Mouse (Mus musculus): ENCODE measurements around the gene Fam151b.
A peak's percentile ranks its signal among the peaks of the same experiment; 100 is the strongest.

Fam151b gene

DNA sequence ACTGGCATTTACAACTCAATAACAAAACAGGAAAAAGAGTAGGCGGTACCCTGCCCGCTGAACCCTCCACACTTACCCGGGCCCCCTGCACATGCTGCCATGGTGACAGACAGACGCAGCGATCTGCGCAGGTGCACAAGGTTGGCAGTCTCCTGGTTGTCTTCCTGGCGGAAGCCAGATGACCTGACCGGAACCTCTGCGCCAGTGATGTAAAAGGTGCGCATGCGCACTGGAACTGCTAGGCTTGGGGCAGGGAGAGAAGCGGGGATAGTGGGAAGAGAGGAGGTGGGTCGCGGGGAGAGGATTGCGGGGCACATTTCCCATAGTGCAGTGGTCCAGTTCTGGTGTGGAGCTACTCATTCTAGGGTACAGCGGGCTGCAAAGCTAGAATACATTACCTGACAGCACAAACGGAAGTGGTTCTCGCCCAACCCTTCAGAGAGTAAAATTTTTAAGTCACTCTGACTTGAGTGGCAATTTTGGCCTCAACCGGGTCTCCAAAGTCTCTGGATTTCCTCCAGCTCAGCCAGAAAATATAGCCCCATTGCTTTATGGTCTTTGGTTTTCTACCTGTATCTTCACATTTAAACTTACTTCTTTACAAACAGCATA lies at the start of gene Fam151b:
Gene Fam151b, minus strand, starts transcription at position 164 of the 612 bp plus-strand sequence.
- DNase-seq, result peak; percentile 95

GRCm38 (mm10) chr13:92532216-92532615 lies 48.4 kb upstream of the Fam151b start:
- DNase-seq, result no peak

DNA sequence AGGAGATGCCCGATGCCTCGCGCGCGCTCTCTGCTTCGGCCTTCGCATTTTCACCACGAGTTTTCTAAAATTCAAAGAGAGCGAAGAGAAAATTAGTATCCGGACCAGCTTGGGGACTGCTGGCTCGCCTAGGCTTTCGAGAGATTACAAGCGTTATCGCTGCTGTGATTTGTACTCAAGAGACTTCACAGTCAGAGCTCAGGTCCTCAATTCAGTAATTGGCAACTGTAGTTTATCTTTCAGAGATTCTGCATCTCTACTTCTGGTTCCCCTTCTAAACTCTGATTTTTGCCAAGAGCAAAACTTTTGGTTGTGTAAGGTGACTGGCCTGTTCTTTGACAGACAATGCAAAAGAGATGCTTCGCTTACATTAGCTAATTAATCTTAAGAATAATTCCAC lies 47.4 kb upstream of the Fam151b start:
- no peak for DNase-seq

- DNase-seq, result peak; percentile 96
Observed at GRCm38 (mm10) chr13:92530721-92531211, 47.0 kb upstream of the Fam151b start, which contains the start of gene Zfyve16. Gene Zfyve16, minus strand, starts transcription at chr13:92530868.

GRCm38 (mm10) chr13:92529828-92530720 lies 46.3 kb upstream of the Fam151b start:
- DNase-seq, result no peak

GRCm38 (mm10) chr13:92523178-92523813 lies 39.5 kb upstream of the Fam151b start:
- DNase-seq, result no peak

- DNase-seq, result no peak
Observed at GRCm38 (mm10) chr13:92504871-92505270, 21.1 kb upstream of the Fam151b start.

GRCm38 (mm10) chr13:92491923-92492322 lies 8.1 kb upstream of the Fam151b start:
- DNase-seq, result no peak

- DNase-seq, result peak; percentile 10
Observed at GRCm38 (mm10) chr13:92490817-92491216, 7.0 kb upstream of the Fam151b start.

- DNase-seq, result peak; percentile 80
Observed at GRCm38 (mm10) chr13:92483348-92483747, 467 bp downstream of the Fam151b start.

GRCm38 (mm10) chr13:92470151-92470550 lies 13.7 kb downstream of the Fam151b start:
- no peak for DNase-seq

DNA sequence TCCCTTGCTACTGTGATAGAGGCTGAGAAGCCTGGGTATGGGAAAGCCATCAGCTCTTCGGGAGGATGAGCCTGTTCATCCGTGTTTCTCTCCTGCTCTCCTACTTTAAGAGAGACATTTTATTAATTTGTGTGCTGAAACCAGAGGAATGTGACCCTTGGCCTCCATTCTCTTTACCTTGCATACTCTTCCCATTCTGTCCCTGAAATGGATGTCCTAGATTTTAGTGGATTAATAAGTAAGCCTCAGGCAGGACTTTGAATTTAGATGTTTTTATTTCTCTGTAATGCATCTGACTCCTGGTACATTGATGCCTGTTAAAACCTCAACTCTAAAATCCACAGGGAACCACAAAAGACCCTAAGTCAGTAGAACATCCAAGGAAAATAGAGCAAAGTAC lies 14.4 kb downstream of the Fam151b start:
- DNase-seq, result no peak

GRCm38 (mm10) chr13:92467891-92468290 lies 15.9 kb downstream of the Fam151b start:
- no peak for DNase-seq

- no peak for DNase-seq
Observed at GRCm38 (mm10) chr13:92464698-92465097, 19.1 kb downstream of the Fam151b start.

DNA sequence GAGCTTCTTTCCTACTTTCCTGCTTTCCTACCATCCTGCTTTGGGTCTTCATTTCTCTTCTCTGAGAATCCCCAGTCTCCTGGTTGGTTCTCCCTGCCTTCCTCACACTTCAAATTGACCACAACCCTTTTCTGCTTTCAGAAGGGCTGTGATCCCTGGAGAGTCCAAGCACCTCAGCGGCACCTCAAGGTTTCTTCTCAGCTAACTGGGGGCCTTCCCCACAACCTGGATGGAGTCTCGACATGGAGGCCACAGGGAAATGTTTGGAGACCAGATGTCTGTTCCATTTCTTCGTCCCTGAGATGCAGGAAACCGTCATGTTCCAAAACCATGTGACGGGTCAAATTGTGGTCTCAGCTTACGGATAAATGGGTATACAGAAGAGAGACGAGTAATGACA lies 36.9 kb downstream of the Fam151b start:
- DNase-seq, result no peak

DNA sequence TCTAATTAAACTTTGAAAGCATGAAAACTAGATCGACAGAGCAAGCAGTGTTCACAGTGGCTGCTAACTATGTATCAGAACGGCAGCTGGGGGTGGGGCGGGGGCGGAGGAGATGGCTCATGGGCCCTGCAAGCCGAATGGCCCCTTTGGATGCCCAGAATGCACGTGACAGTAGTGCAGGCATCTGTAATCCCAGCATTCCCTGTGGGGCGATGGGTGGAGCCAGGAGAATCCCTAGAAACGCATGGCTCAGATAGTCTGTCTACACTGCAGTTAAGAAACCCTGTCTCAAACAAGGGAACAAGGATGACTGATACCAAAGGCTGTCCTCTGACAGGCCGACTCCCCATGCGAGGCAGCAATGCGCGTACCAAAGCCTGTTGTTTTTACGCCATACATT lies 43.5 kb downstream of the Fam151b start:
- DNase-seq, result no peak

GRCm38 (mm10) chr13:92438656-92439055 lies 45.2 kb downstream of the Fam151b start:
- no peak for DNase-seq

DNA sequence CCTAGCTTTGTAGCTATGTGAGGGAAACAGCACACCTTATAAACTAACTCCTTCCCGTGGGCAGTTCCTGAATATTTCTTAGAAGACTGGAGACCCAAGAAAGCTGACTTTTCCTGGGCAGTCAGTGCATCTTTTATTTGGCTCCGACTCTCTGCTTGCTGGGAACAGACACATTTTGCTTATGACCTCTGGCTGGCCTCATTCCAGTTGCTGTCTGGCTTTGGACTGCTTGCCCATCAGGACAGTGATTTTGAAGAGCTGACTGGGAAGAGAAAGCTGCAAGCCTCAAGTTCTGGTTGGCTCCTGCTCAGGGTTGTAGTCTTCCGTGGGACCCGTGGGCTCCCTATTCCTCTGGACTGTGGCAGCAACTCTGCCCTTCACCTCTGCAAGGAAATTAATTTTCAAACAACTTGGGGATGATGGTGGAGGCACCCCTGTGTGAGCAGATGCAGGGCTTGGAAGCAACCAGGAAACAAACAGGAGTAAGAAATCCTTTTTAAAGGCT lies 56.4 kb downstream of the Fam151b start:
- no peak for DNase-seq

- no peak for DNase-seq
Observed at GRCm38 (mm10) chr13:92426294-92427051, 57.3 kb downstream of the Fam151b start.

GRCm38 (mm10) chr13:92425758-92426264 lies 58.0 kb downstream of the Fam151b start, which contains the start of gene Ankrd34b:
Gene Ankrd34b, plus strand, starts transcription at chr13:92425896.
- DNase-seq, result peak; percentile 17

GRCm38 (mm10) chr13:92423711-92424110 lies 60.1 kb downstream of the Fam151b start:
- DNase-seq, result no peak

DNA sequence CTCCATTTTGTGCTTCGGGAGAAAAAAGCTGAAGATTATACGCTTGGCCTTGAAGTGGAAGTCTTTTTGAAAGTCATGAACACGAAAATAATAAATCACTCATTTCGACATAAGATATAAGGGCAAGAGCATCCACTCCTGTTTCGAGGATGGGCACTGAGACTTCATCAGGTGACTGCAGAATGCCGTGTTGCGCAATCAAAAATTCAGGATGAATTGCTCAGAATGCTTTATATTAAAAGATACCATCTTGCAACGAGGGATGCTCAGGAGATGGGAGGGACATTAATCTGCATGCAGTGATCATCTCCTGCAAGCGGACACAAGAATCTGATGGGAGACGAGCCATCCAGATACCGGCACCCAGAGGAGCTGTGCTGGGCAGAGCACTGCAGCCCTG lies 64.2 kb downstream of the Fam151b start:
- no peak for DNase-seq

All from lung, postnatal 36 days (tissue).